Mouse (Mus musculus) fat pad, adult 2 months (tissue): Measurements from ENCODE around the gene Cd47.
"Not testable (repeated sequence)": the region's sequence is repeated elsewhere in the genome, so short reads cannot be mapped to it uniquely, and the experiment has no call there.

Source experiments
- DNase-seq: peaks from one replicate; pipeline ENCODE4 v3.0.0-alpha.2; 2011; ENCODE audit warnings: low read depth, low spot score; ENCODE audit errors: extremely low read depth

The Cd47 gene

DNA sequence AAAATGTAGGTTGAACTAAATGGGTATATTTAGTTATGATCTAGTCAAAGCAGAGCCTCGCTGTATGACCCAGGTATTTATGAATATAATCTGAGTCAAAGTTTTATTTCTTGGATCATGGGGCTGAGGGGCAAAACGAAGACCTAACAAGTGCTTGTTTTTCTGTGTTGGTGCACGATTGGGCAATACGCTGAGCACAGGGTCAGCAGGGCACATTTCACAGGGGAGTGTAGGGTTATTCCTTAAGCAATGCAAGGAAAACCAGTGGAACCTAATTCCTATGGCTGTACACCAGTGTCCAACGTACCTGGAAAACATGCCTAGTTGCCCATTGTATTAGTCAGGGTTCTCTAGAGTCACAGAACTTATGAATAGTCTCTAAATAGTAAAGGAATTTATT, 12.6 kb upstream of the Cd47 start:
- DNase-seq, result no peak

DNA sequence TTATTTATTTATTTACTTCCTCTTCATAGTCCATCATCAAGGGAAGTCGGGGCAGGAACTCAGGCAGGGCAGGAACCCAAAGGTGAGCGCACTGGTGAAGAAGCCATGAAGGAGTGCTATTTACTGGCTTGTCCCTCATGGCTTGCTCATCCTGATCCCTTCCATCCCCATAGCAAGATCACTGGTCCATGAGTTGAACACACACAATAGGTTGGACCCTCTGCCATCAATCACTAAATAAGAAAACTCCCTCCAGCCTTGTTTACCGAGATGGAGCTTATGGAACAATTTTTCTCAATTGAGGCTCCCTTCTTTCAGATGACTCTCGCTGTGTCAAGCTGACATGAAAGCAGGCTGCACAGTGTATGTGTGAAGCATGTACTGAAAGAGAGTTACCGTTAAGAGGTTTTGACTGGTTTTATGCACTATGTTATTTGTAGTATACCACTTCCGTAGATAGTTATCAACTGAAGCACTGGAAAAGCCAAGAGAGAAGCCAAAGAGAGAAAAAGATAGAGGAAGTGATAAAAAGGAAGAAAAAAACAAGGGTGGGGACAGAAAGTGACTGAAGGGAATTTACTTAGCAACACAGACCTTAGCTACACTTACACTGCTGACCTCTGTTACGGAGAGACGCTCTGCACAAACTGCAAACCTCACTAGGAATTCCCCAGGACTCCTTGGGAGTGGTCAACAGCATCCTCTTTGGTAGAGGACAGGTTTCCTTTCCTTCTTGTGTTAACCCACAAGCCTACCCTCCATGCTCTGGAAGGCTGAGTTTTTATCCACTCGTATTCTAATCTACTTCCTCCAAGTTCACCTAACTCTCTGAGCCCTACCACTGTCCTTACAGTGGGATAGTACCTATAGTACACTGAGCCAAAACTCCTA, 9.5 kb upstream of the Cd47 start:
- DNase-seq, result no peak

DNA sequence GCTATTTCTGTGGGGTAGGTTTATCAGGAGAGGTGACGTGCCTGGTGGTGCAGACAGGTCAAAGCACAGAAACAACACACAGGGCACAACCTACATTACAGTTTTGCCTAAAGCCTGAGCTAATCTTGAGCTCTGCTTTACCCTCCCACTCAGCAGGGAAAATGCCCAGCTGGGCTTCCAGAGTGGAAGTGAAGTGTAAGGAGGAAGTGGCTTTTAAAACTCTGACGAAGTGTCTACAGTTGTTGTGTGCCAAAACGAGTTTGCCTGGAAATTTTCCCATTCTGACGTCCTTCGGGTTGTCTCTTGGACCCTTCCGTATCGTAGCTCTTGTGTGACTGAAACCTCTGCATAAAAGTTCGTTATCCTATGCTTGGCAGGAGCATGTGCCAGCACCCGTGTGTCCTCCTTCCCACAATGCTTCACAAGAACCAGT, 7.9 kb upstream of the Cd47 start:
- no peak for DNase-seq

DNA sequence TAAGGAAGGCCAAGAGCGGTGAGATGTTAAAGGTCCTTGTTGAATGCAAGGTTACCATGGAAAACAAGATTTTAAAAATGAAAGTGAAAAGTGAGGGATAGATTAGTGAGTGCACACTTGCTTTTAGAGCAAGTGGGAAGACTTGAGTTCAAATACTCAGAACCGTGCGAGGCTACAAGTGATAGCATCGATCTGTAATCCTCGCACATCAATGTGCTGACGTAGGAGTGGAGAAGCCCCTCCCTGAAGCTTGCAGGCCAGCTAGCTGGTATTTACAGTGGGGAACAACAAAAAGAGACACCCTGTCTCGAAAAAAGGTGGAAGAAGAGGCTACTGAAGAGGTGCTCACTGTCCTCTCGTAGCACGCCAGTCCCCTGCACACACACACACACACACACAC, 6.7 kb upstream of the Cd47 start:
- no peak for DNase-seq

DNA sequence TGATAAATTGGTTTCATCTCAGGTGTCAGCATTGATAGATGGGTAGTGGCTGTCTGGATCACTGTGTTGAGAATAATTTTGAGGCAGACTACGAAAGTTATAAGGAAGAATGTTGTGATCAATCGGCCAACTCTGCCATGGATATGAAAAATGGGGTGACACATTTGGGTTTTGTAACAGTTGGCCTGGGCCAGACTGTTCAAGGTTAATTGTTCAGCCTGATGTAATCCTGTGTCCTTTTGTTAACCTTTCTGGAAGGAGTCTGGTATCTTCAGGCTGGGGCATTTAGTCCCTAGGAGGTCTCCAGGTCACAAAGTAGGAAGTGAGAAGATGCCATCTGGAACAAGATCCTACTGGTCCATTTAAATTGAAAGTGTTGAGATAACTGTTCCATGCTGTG, 4.1 kb upstream of the Cd47 start:
- no peak for DNase-seq

DNA sequence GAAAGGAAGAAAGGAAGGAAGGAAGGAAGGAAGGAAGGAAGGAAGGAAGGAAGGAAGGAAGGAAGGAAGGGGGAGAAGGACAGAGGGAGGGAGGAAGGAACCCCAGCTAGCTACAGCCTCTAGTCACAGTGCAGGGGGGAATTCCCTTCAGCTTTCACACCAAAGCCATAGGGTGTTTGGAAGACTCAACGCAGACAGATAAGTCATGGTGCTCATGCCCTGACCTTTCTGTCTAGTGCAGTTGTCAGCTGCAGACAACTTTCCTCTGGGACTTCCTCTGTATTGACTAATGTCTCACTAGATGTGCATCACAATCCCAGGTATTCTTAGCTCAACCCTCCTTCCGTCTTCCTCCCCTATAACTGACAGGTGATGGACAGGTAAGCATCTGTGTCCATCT, 3.4 kb upstream of the Cd47 start:
- no peak for DNase-seq

DNA sequence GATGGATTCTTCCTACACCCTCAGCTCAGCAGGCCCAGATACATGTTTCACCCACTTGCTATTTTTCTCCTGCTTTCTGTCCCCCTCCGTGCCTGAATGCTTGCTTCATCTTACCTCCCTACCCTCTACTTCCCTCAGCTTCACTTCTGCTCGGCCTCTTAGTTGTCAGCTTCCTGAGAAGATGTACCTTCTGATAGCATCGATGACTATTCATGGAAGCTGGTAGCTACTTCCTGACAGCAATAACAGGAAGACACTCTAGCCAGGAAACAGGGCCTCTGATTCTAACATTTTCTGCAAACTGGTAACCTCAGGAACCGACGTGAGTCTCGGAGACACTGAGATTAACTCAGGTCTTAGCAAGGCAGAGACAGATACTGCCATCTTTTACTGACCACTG, 1.5 kb upstream of the Cd47 start:
- DNase-seq, result no peak

DNA sequence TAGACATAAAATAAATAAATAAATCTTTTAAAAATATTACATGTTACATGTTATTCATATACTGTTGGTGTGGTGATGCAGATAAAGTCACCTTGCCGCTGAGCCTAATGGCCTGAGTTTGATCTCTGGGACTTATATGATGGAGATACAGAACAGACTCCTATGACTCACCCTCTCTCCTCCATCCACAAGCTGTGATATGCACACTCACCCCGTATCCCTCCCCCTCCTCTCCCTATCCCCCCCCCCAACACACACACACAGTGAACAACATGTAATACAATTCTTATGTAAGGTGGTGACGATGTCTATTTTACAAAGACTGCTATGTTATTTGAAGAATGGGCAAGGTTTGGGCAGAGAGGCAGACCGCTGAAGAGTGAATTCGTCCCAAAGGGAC, 663 bp downstream of the Cd47 start:
- DNase-seq, result no peak

DNA sequence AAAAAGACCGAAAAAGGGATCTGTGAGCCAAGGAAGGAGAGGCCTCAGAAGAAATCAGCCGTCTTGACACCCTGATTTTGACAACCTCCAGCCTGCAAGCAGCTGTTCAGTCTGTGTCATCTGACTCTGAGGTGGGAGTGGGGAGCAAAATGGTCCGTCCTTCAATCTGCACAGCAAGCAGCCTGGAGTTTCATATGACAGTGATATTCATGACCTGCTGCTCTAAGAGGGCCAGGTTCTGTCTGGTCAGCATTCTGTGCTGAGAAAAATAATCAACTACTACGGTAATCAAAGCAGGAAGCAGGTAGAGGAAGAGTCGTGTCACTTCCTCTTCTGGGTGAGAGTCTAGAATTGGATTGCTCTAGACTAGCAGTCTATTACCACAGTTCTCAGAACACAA, 1.1 kb downstream of the Cd47 start:
- DNase-seq, result no peak

DNA sequence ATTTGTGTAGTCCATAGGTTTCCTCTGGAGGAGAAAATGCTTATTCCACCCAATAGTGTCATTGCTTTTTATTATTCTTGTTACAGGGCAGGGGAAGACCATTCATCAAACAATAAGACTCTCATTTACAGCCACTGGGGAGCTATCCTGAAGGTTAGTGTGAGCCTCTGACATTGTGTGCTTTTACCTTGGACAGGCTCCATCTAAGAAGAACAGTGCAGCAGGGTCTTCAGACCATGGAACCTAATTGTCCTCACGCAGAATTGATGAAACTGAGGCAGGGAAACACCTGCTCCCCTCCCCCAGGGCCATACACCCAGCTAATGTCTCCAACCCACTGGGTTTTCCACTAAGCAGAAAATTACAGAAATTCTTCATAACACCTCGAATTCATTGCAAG, 2.7 kb downstream of the Cd47 start:
- no peak for DNase-seq

DNA sequence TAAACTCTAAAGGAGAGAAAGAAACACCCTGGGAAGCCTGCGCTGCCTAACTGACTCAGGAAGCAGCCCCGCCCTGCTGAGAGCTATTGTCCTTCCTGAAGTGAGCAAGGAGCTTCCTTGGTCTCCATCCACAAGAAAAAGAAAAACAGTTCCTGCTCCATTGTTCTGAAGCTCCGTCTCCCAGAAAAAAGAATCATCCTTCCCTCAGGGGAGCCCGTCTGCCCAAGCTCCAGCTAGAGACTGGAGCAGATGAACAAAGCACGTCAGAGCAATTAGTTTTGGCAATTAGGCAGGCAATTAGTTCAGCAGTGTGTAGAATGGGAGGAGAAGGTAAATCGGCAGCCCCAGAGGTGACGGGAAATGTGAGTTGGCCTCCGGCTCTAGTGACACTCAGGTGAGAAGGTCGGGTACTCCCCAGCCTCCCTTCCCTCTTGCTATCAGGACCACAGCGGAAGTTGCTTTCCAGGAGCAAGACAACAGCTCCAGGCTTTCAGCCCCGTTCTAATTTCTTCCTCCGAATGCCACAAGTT, 3.7 kb downstream of the Cd47 start:
- DNase-seq, result no peak

DNA sequence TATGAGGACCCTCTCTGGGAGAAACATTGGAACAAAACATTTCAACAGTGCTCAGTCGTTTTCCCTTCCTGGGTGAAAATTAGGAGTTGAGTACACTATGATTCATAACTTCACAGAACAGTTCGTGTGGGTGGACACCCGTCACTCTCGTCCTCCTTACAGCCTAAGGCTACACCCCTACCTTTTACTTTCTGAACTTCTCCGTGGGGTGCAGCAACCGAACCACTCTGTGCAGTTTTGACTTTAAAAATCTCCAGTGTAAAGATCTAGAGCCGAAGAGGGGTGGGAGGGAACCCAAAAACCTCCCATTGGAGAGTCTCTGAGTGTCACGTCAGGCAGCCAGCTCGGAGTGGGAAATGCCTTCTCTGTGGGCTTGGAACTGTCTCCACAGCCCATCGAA, 6.6 kb downstream of the Cd47 start:
- DNase-seq, result no peak

DNA sequence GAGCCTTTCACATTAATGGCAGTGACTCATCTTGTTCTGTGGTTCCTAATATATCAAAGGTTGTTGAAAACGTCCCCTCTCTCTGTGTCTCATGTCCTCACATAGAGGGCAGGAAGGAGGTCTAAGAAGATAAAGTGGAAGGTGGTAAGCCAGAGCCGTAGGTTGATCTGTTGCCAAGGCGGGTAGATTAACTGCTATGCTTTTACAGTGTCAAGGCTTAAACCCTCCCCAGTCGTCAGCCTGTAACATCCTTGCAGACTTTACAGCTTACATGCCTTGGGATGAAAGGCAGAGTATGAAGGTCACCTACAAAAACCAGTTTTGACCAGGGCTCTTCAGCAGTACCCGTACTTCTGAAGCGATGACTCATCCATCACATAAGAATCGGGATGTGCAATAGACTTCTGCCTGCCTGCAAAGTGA, 7.1 kb downstream of the Cd47 start:
- no peak for DNase-seq

DNA sequence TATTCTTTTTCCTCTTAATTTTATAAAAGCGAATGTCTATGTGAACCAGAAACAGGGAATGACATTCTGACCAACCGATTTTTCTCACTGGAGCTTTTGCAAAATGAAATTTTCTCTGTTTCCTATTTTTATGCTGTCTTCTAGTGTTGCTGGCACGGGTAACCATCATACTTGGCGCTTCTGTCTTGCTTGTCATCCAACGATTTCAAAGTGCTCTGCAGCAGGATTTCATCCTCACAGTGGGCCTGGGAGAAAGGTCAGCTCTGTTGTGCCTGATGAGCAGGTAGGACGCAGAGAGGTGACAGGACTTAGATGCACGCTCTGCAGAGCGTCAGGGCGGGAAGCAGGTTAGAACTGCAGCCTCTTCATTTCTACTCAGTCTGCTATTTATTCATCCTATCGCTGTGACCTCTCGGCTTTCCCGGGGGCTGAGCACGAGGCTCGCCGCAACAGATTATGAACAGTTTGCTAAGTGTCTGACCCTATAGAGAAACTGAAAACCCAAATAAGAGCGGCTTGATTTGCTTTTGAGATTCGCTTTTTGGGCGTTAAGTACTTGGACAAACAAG, 7.6 kb downstream of the Cd47 start:
- no peak for DNase-seq

DNA sequence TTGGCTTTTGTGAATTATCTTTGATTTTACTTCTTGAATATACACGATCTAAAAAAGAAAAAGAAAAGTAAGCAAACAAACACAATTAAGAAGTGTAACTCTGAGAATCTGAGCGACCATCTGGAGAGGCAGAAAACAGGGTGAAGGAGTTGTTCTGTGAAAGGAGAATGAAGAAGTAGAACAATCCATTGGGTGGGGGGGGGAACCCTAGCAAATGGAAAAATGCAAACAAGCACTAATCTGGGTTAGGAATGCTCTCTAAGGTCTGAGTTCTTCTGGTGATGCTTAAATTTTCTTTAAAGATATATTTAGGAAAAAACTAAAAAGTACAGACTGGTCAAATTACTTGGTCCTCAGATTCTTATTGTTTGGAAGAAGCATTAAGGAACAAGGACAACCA, 11.6 kb downstream of the Cd47 start:
- DNase-seq, result no peak

DNA sequence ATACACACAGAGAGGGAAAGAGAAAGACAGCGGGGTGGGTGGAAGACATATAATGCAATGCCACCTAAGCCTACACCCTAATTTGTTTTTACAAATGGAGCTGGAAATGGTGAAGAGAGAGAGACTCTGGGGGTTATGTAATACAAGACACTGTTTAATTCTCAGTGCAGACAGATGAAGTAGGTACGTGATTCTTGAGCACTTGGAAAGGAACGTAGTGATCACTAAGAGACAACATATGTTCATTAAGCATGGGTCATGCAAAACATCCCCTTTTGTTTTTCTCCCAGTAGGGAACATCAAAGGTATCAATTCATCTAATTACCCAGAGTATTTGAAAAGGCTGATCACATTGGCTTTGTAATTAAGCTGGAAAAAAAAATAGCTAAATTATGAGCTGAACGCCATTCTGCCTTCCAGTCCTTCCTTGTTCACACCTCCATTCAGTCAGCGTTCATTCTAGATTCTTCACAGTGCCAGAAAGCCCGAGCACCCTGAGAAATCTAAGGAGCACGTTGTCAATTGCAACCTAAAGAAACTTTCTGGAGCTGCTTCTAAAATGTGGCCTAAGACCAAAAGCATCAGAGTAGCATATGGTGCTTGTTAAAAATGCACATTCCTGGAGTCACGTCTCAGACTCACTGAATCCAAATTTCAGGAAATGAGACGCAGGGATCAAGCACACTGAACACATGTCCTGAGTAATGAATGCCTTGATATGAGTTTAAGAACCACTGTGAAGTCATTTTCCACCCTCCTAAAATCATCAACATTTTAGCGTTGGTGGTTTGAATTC, 12.7 kb downstream of the Cd47 start:
- no peak for DNase-seq

DNA sequence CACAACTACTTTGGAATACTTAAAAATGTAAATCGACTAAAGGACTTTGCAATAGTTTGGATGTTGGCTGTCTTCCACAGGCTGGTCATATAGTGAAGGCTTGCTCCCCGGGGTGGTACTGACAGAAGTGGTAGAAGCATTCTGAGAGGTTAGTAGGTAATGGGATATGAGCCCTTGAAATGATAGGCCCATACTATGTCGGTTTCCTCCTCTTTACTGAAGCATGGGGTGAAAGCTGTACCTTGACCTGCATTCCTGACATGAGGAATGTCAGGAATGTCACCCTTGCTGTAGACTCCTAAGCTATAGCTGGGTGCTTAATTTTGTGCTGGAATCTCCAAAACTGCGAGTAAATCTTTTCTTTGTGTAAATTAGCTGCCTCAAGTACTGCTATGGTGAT, 14.1 kb downstream of the Cd47 start:
- no peak for DNase-seq

DNA sequence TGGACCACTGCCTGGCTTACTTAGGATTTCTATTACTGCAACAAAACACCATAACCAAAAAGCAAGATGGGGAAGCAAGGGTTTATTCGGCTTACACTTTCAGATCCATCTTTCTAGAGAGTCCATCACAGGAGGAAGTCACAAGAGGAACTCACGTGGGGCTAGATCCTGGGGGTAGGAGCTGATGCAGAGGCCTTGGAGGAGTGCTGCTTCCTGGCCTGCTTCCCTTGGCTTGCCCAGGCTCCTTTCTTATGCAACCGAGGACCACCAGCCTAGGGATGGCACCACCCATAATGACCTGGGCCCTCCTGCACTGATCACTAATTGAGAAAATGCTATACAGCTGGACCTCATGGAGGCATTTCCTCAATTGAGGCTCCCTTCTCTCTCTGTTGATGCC, 16.6 kb downstream of the Cd47 start:
- no peak for DNase-seq

DNA sequence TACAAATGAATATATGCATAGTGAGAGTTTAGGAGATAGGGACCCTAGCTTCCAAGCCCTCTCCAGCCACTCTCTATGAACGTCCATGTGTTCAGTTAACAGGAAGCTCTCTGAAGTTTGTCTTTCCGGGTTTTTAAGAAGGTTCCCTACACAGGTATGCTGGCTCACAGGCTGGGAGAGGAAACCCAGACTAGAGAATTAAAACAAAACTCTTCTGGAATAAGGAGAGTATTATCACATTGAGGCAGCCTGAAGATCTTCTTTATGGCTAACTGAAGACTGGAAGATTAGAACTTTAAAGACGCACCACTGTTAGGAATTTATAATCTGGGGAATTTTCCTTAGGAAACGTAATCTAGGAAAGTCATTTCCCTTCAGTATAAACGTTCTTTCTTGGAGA, 17.8 kb downstream of the Cd47 start:
- no peak for DNase-seq

DNA sequence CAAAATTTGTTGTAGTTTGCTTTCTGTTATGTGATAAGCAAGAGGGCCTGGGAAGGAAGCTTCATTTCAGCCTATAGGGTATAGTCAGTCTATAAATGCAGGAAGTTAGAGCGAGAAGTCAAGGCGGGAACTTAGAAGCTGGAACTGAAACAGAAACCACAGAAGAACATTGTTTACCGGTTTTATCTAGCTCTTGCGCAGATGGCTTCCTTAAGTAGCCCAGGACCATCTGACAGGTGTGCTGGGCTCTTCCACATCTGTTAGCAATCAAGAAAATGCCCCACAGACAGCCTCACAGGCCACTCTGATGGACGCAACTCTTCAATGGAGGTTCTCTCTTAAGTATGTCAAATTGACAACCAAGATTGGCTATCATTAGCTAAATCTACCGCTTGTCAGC, 18.3 kb downstream of the Cd47 start:
- DNase-seq, result no peak

DNA sequence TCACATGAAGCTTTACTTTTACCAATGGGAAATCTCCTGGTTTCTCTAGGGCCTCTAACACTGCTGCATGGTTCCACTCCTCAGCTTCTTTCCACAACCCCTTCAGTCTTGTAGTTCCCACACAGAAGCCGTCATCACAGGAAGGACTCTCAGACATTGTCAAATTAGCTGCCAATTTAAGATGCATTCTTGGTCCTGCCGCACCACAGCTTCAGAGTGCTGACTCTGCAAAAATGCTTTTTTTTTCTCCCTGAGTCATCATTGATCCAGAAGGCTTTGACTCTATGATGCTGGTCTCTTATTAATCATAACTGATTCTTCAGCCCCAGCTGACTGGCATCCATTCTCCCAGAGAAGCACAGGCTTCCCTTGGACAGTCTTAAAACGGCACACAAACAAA, 19.2 kb downstream of the Cd47 start:
- no peak for DNase-seq

DNA sequence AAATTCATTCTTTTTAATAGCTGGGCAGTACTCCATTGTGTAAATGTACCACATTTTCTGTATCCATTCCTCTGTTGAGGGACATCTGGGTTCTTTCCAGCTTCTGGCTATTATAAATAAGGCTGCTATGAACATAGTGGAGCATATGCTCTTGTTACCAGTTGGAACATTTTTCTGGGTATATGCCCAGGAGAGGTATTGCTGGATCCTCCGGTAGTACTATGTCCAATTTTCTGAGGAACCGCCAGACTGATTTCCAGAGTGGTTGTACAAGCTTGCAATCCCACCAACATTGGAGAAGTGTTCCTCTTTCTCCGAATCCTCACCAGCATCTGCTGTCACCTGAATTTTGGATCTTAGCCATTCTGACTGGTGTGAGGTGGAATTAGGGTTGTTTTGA, 30.6 kb downstream of the Cd47 start:
- not testable (repeated sequence) for DNase-seq
